Mouse (Mus musculus): ENCODE results near the gene Chmp6. TPM values are rescaled to one million over a fixed set of nuclear protein-coding genes. Genes with fewer than 3 reads are reported as not detected.

The Chmp6 gene
- polyA plus RNA-seq, 1 experiment from 2014 or later = 70.1 TPM

- no peak for ATAC-seq (replicated peaks; ENCODE audit: low FRiP score)
- H3K4me1 ChIP-seq (replicated peaks; ENCODE audit: control insufficient read depth, insufficient read depth, low read length) = no peaks in the 10 kb centered on the region
- 0 out of 2 replicates have a peak, but pooled peaks cover 1% of the 10 kb centered on the region for H3K36me3 ChIP-seq (ENCODE audit: control insufficient read depth, insufficient read depth, low read length)
- H3K27ac ChIP-seq (ENCODE audit: low read depth, low read length) = no peak overlapping the region
- H3K4me3 ChIP-seq (ENCODE audit: low read depth, low read length) = no peak overlapping the region
- no peak overlapping the region for H3K9ac ChIP-seq (ENCODE audit: low read depth, low read length)
- H3K9me3 ChIP-seq (ENCODE audit: control insufficient read depth, low read length) = no peaks in the 10 kb centered on the region
- H3K27me3 ChIP-seq (replicated peaks; ENCODE audit: control insufficient read depth, insufficient read depth, low read length) = no peaks in the 10 kb centered on the region
- no peak overlapping the region for H3K4me2 ChIP-seq
- DNase-seq (ENCODE audit: low spot score) = no peak
- 85% methylated on average over 4 of the region's 4 CpGs for WGBS
These were observed 10.3 kb upstream of the Chmp6 start for GRCm38 (mm10) chr11:119902891-119903290.

GRCm38 (mm10) chr11:119904621-119905286 lies 8.5 kb upstream of the Chmp6 start:
- 32% methylated on average over 5 of the region's 5 CpGs for WGBS
- DNase-seq (ENCODE audit: low spot score) = peak; percentile 53
- peak; percentile 40; the same call in 1 of the 2 replicates for ATAC-seq (replicated peaks; ENCODE audit: low FRiP score)

GRCm38 (mm10) chr11:119905794-119906193 lies 7.4 kb upstream of the Chmp6 start:
- Histone ChIP-seq H3K4me1 (replicated peaks; ENCODE audit: control insufficient read depth, insufficient read depth, low read length) (peaks cover 7% of the 10 kb centered on the region), H3K27me3 (replicated peaks; ENCODE audit: control insufficient read depth, insufficient read depth, low read length) (no peaks in the 10 kb centered on the region), H3K27ac (ENCODE audit: low read depth, low read length) (no peak overlapping the region), H3K4me3 (ENCODE audit: low read depth, low read length) (no peak overlapping the region), H3K9ac (ENCODE audit: low read depth, low read length) (no peak overlapping the region), H3K9me3 (ENCODE audit: control insufficient read depth, low read length) (no peaks in the 10 kb centered on the region), H3K4me2 (no peak overlapping the region), H3K36me3 (ENCODE audit: control insufficient read depth, insufficient read depth, low read length) (no peaks in the 10 kb centered on the region)
- DNase-seq (ENCODE audit: low spot score) (no peak), ATAC-seq (replicated peaks; ENCODE audit: low FRiP score) (no peak)
- WGBS = 83% methylated on average over 5 of the region's 5 CpGs

More at GRCm38 (mm10) chr11:119904621-119905286, 8.5 kb upstream of the Chmp6 start:
- H3K27ac ChIP-seq (ENCODE audit: low read depth, low read length) = no peak overlapping the region
- H3K9ac ChIP-seq (ENCODE audit: low read depth, low read length) = no peak overlapping the region
- H3K36me3 ChIP-seq (ENCODE audit: control insufficient read depth, insufficient read depth, low read length) = no peaks in the 10 kb centered on the region
- H3K4me2 ChIP-seq = no peak overlapping the region
- H3K4me1 ChIP-seq (replicated peaks; ENCODE audit: control insufficient read depth, insufficient read depth, low read length) = peaks cover 5% of the 10 kb centered on the region
- no peaks in the 10 kb centered on the region for H3K27me3 ChIP-seq (replicated peaks; ENCODE audit: control insufficient read depth, insufficient read depth, low read length)
- no peaks in the 10 kb centered on the region for H3K9me3 ChIP-seq (ENCODE audit: control insufficient read depth, low read length)
- no peak overlapping the region for H3K4me3 ChIP-seq (ENCODE audit: low read depth, low read length)

GRCm38 (mm10) chr11:119907006-119907650 lies 6.1 kb upstream of the Chmp6 start:
- WGBS = 51% methylated on average over 7 of the region's 7 CpGs
- H3K4me3 ChIP-seq (ENCODE audit: low read depth, low read length) = no peak overlapping the region
- H3K36me3 ChIP-seq (ENCODE audit: control insufficient read depth, insufficient read depth, low read length) = no peaks in the 10 kb centered on the region
- H3K27ac ChIP-seq (ENCODE audit: low read depth, low read length) = no peak overlapping the region
- peaks cover 7% of the 10 kb centered on the region for H3K4me1 ChIP-seq (replicated peaks; ENCODE audit: control insufficient read depth, insufficient read depth, low read length)
- H3K9ac ChIP-seq (ENCODE audit: low read depth, low read length) = no peak overlapping the region
- H3K4me2 ChIP-seq = no peak overlapping the region
- no peak for ATAC-seq (replicated peaks; ENCODE audit: low FRiP score)
- DNase-seq (ENCODE audit: low spot score) = no peak
- H3K27me3 ChIP-seq (replicated peaks; ENCODE audit: control insufficient read depth, insufficient read depth, low read length) = no peaks in the 10 kb centered on the region
- H3K9me3 ChIP-seq (ENCODE audit: control insufficient read depth, low read length) = no peaks in the 10 kb centered on the region

GRCm38 (mm10) chr11:119907711-119908110 lies 5.5 kb upstream of the Chmp6 start:
- DNase-seq (ENCODE audit: low spot score) = no peak

GRCm38 (mm10) chr11:119909436-119909835 lies 3.8 kb upstream of the Chmp6 start:
- under 1% methylated on average over 5 of the region's 5 CpGs for WGBS
- no peak for ATAC-seq (replicated peaks; ENCODE audit: low FRiP score)
- peak overlapping the region; percentile 46 for H3K4me2 ChIP-seq
- peaks cover 17% of the 10 kb centered on the region for H3K4me1 ChIP-seq (replicated peaks; ENCODE audit: control insufficient read depth, insufficient read depth, low read length)
- no peak overlapping the region; the same call in 1 of the 2 replicates for H3K27ac ChIP-seq (ENCODE audit: low read depth, low read length)
- H3K27me3 ChIP-seq (replicated peaks; ENCODE audit: control insufficient read depth, insufficient read depth, low read length) = no peaks in the 10 kb centered on the region
- no peak overlapping the region for H3K9ac ChIP-seq (ENCODE audit: low read depth, low read length)
- DNase-seq (ENCODE audit: low spot score) = peak; percentile 79
- H3K9me3 ChIP-seq (ENCODE audit: control insufficient read depth, low read length) = no peaks in the 10 kb centered on the region
- H3K4me3 ChIP-seq (ENCODE audit: low read depth, low read length) = no peak overlapping the region
- H3K36me3 ChIP-seq (ENCODE audit: control insufficient read depth, insufficient read depth, low read length) = no peaks in the 10 kb centered on the region

More at GRCm38 (mm10) chr11:119907711-119908110, 5.5 kb upstream of the Chmp6 start:
- Histone ChIP-seq H3K4me1 (replicated peaks; ENCODE audit: control insufficient read depth, insufficient read depth, low read length) (peaks cover 8% of the 10 kb centered on the region), H3K27me3 (replicated peaks; ENCODE audit: control insufficient read depth, insufficient read depth, low read length) (no peaks in the 10 kb centered on the region), H3K27ac (ENCODE audit: low read depth, low read length) (no peak overlapping the region), H3K4me2 (no peak overlapping the region), H3K4me3 (ENCODE audit: low read depth, low read length) (no peak overlapping the region), H3K36me3 (ENCODE audit: control insufficient read depth, insufficient read depth, low read length) (no peaks in the 10 kb centered on the region), H3K9ac (ENCODE audit: low read depth, low read length) (no peak overlapping the region), H3K9me3 (ENCODE audit: control insufficient read depth, low read length) (no peaks in the 10 kb centered on the region)
- no peak for ATAC-seq (replicated peaks; ENCODE audit: low FRiP score)
- WGBS = 56% methylated on average over 7 of the region's 7 CpGs

- Histone ChIP-seq H3K36me3 (ENCODE audit: control insufficient read depth, insufficient read depth, low read length) (peaks cover 16% of the 10 kb centered on the region), H3K4me3 (ENCODE audit: low read depth, low read length) (peak overlapping the region; percentile 85), H3K4me1 (replicated peaks; ENCODE audit: control insufficient read depth, insufficient read depth, low read length) (peaks cover 34% of the 10 kb centered on the region), H3K9me3 (ENCODE audit: control insufficient read depth, low read length) (no peaks in the 10 kb centered on the region), H3K27me3 (replicated peaks; ENCODE audit: control insufficient read depth, insufficient read depth, low read length) (no peaks in the 10 kb centered on the region), H3K9ac (ENCODE audit: low read depth, low read length) (peak overlapping the region; percentile 89), H3K27ac (ENCODE audit: low read depth, low read length) (no peak overlapping the region), H3K4me2 (peak overlapping the region; percentile 98)
- DNase-seq (ENCODE audit: low spot score) (no peak), ATAC-seq (replicated peaks; ENCODE audit: low FRiP score) (no peak)
- 29% methylated on average over 7 of the region's 7 CpGs for WGBS
These were observed 396 bp upstream of the Chmp6 start for GRCm38 (mm10) chr11:119912845-119913244.

GRCm38 (mm10) chr11:119913935-119914314 lies 684 bp downstream of the Chmp6 start:
- WGBS = under 1% methylated on average over 26 of the region's 26 CpGs
- peak; percentile 24; the same call in 1 of the 2 replicates for ATAC-seq (replicated peaks; ENCODE audit: low FRiP score)

More at GRCm38 (mm10) chr11:119913935-119914314, 684 bp downstream of the Chmp6 start:
- Histone ChIP-seq H3K4me3 (ENCODE audit: low read depth, low read length) (peak overlapping the region; percentile 85), H3K27ac (ENCODE audit: low read depth, low read length) (peak overlapping the region; percentile 66), H3K4me2 (peak overlapping the region; percentile 98), H3K9ac (ENCODE audit: low read depth, low read length) (peak overlapping the region; percentile 89), H3K27me3 (replicated peaks; ENCODE audit: control insufficient read depth, insufficient read depth, low read length) (no peaks in the 10 kb centered on the region), H3K36me3 (ENCODE audit: control insufficient read depth, insufficient read depth, low read length) (peaks cover 26% of the 10 kb centered on the region), H3K4me1 (replicated peaks; ENCODE audit: control insufficient read depth, insufficient read depth, low read length) (peaks cover 34% of the 10 kb centered on the region), H3K9me3 (ENCODE audit: control insufficient read depth, low read length) (no peaks in the 10 kb centered on the region)
- no peak for DNase-seq (ENCODE audit: low spot score)
